Comparison of ENCODE assay signal across 12 mouse cellular contexts in genomic region chr10:68239426-68240070, GRCm38 (mm10). TPM values are rescaled to one million over a fixed set of nuclear protein-coding genes. Genes with fewer than 3 reads are reported as not detected.
DNase-seq lines count a peak whose midpoint lies in the region; ATAC-seq and TF ChIP-seq lines count a peak whose summit lies in the region.
"Had no signal": no experiment of that assay in that cellular context is flagged by ENCODE, and none has a peak within 500 bp of the region (broad histone marks: within the 10 kb centered on the region; RNA-seq: fewer than 3 reads in every experiment).

No protein-coding gene starts in this region.

- H3K4me1 ChIP-seq in heart, embryonic 15.5 days (replicated peaks) = no peaks in the 10 kb centered on the region
- peaks cover 30% of the 10 kb centered on the region for H3K4me1 ChIP-seq in lung, embryonic 16.5 days (replicated peaks; ENCODE audit: control insufficient read depth, insufficient read depth, low read length)
- peaks cover 6% of the 10 kb centered on the region; the same call in 1 of the 2 replicates for H3K4me1 ChIP-seq in brown adipose tissue, adult 24 weeks (ENCODE audit: control insufficient read depth, insufficient read depth, insufficient read length, low read length)
- peaks cover 8% of the 10 kb centered on the region; the same call in 1 of the 2 replicates for H3K4me1 ChIP-seq in small intestine, adult 2 months (ENCODE audit: control insufficient read depth, insufficient read depth, insufficient read length, low read length)

- TF ChIP-seq POLR2A in small intestine, adult 2 months (IDR thresholded peaks at IDR 0.05; ENCODE audit: low read depth, low read length) = no peak

- ATAC-seq in heart, embryonic 15.5 days (replicated peaks; ENCODE audit: insufficient number of reproducible peaks, insufficient read depth, low FRiP score, low read depth) = no peak
- ATAC-seq in lung, embryonic 16.5 days (ENCODE audit: low read depth) = peak; percentile 72
- no peak for ATAC-seq in megakaryocyte-erythroid progenitor cell, adult 5-6 weeks (replicated peaks; ENCODE audit: low FRiP score, low TSS enrichment, poor library complexity, severe bottlenecking)

- no peak for DNase-seq in heart, adult 9 months (ENCODE audit: low spot score in 2 of 2)
- DNase-seq in lung, adult 18-20 months = no peak
- DNase-seq in cerebellum, postnatal 10 days = no peak
- DNase-seq: adrenal gland, adult 8-10 months; cerebellum, adult 11-12 months; liver, embryonic 13.5 days had no signal

- no peak overlapping the region for H3K4me2 ChIP-seq in heart, embryonic 15.5 days
- no peak overlapping the region for H3K4me2 ChIP-seq in lung, embryonic 16.5 days (ENCODE audit: low read depth, low read length)
- H3K4me2 ChIP-seq: liver, embryonic 13.5 days had no signal

- H3K36me3 ChIP-seq in heart, embryonic 15.5 days = peaks cover 23% of the 10 kb centered on the region
- peaks cover 19% of the 10 kb centered on the region for H3K36me3 ChIP-seq in lung, embryonic 16.5 days (ENCODE audit: control insufficient read depth, insufficient read depth, low read length)
- H3K36me3 ChIP-seq in small intestine, adult 2 months (ENCODE audit: control insufficient read depth, insufficient read depth, low read length) = peaks cover 7% of the 10 kb centered on the region

- 77% methylated on average over 7 of the region's 7 CpGs for WGBS in heart, embryonic 15.5 days
- 56% methylated on average over 7 of the region's 7 CpGs for WGBS in lung, embryonic 16.5 days
- 55% methylated on average over 7 of the region's 7 CpGs for WGBS in small intestine, adult 2 months

- no peaks in the 10 kb centered on the region for H3K27me3 ChIP-seq in heart, embryonic 15.5 days
- H3K27me3 ChIP-seq in lung, embryonic 16.5 days (ENCODE audit: control insufficient read depth, insufficient read depth, low read depth, low read length) = no peaks in the 10 kb centered on the region
- no peaks in the 10 kb centered on the region for H3K27me3 ChIP-seq in small intestine, adult 2 months (ENCODE audit: control insufficient read depth, insufficient read depth, low read length)
- H3K27me3 ChIP-seq: liver, embryonic 13.5 days had no signal

- no peak overlapping the region for H3K4me3 ChIP-seq in heart, embryonic 15.5 days
- H3K4me3 ChIP-seq in lung, embryonic 16.5 days (ENCODE audit: low read length) = no peak overlapping the region
- peak overlapping the region; percentile 43 for H3K4me3 ChIP-seq in brown adipose tissue, adult 24 weeks (ENCODE audit: insufficient read depth, low read depth, low read length)
- H3K4me3 ChIP-seq in small intestine, adult 2 months (ENCODE audit: low read depth, low read length) = no peak overlapping the region
- H3K4me3 ChIP-seq: erythroblast, embryonic 14.5 days; liver, embryonic 13.5 days had no signal

- no peak overlapping the region for H3K9ac ChIP-seq in heart, embryonic 15.5 days
- no peak overlapping the region for H3K9ac ChIP-seq in lung, embryonic 16.5 days (ENCODE audit: low read length)
- H3K9ac ChIP-seq: liver, embryonic 13.5 days had no signal

- no peak for TF ChIP-seq CTCF in small intestine, adult 2 months (IDR thresholded peaks at IDR 0.05; ENCODE audit: extremely low read depth, insufficient read length, insufficient replicate concordance, low read depth, low read length)

- H3K27ac ChIP-seq in heart, embryonic 15.5 days = 0 out of 2 replicates have a peak overlapping the region, but pooled peaks have one; percentile 17
- H3K27ac ChIP-seq in lung, embryonic 16.5 days (ENCODE audit: low read length) = peak overlapping the region; percentile 74
- peak overlapping the region; percentile 97 for H3K27ac ChIP-seq in brown adipose tissue, adult 24 weeks (replicated peaks; ENCODE audit: low read depth, low read length)
- peak overlapping the region; percentile 86 for H3K27ac ChIP-seq in small intestine, adult 2 months (ENCODE audit: insufficient read depth, low read depth, low read length)
- H3K27ac ChIP-seq: liver, embryonic 13.5 days had no signal

- no peaks in the 10 kb centered on the region for H3K9me3 ChIP-seq in heart, embryonic 15.5 days (replicated peaks)
- no peaks in the 10 kb centered on the region for H3K9me3 ChIP-seq in lung, embryonic 16.5 days (ENCODE audit: control insufficient read depth, low read length)
- H3K9me3 ChIP-seq: liver, embryonic 13.5 days had no signal

RNA-seq across cellular contexts. Expression of gene Arid5b, which starts 39.0 kb away (rescaled TPM):
- 21.5 and 22.7 TPM in 2 replicates for polyA plus RNA-seq in heart, embryonic 15.5 days (2015; fragmentation: Nextera tagmentation; extraction: Ambion mirVana)
- 41.8 and 42.7 TPM in 2 replicates for polyA plus RNA-seq in lung, embryonic 16.5 days (2015; fragmentation: Nextera tagmentation; extraction: Ambion mirVana)
- 5.0 and 8.5 TPM in 2 replicates for polyA plus RNA-seq in brown adipose tissue, adult 24 weeks (2012; ENCODE audit: insufficient read depth, insufficient read length, missing spikeins)
- 1.4 and 3.3 TPM in 2 replicates for polyA plus RNA-seq in small intestine, adult 2 months (2012; rRNA removed)
- 0.59 and 1.7 TPM in 2 replicates for total RNA-seq in megakaryocyte-erythroid progenitor cell, adult 5-6 weeks (2014; fragmentation: Nextera tagmentation)
- 1.2 and 1.6 TPM in 2 replicates for total RNA-seq in megakaryocyte-erythroid progenitor cell, adult 5-6 weeks (2017)

Comparison
In these comparisons a context has a peak if more than half of its experiments do, and no peak if none do; other contexts are left out.
1. H3K27ac ChIP-seq: peak in every context shown above with its lines; median percentile 97 in brown adipose tissue, adult 24 weeks; 86 in small intestine, adult 2 months; 74 in lung, embryonic 16.5 days; 17 in heart, embryonic 15.5 days.